Mouse (Mus musculus): ENCODE measurements around the gene Spem1. TPM values are rescaled to one million over a fixed set of nuclear protein-coding genes. Genes with fewer than 3 reads are reported as not detected.

Spem1 gene
- polyA plus RNA-seq, 1 experiment from 2014 or later: 0.12 TPM

DNA sequence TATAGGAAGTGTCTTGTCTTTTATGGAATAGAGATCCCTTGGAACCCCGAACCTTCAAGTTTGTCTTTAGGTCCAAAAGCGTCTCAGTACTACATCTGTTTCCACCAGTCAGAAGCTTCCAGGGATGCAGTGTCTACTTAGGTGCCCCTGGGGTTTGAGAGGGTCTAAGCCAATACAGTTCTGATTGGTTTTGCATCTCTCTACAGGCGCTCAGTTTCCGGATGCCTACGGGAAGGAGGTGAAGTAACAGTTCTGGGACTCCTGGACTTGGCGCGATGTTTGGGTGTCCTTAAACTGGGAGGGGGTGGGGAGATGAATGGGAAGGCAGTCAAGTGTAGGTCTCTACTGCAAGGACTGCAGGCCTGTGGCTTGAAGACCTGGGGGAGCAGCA is 16.7 kb upstream of the Spem1 start:
- H3K27ac ChIP-seq (ENCODE audit: low read depth, low read length): peak overlapping the region; percentile 31; the same call in 1 of the 2 replicates
- peak overlapping the region; percentile 56 for H3K9ac ChIP-seq (ENCODE audit: low read length)
- H3K4me2 ChIP-seq: peak overlapping the region; percentile 87
- no peaks in the 10 kb centered on the region for H3K9me3 ChIP-seq (ENCODE audit: control insufficient read depth, low read length)
- peak overlapping the region; percentile 62 for H3K4me3 ChIP-seq (ENCODE audit: low read depth, low read length)
- peaks cover 4% of the 10 kb centered on the region; the same call in 1 of the 2 replicates for H3K27me3 ChIP-seq (ENCODE audit: control insufficient read depth, insufficient read depth, low read length)
- ATAC-seq (ENCODE audit: low FRiP score): no peak
- peaks cover 33% of the 10 kb centered on the region for H3K4me1 ChIP-seq (ENCODE audit: control insufficient read depth, insufficient read depth, low read length)
- no peaks in the 10 kb centered on the region; the same call in 1 of the 2 replicates for H3K36me3 ChIP-seq (ENCODE audit: control insufficient read depth, insufficient read depth, low read length)
- DNase-seq (ENCODE audit: low spot score, missing footprints): no peak
- 2% methylated on average over 7 of the region's 7 CpGs for WGBS

DNA sequence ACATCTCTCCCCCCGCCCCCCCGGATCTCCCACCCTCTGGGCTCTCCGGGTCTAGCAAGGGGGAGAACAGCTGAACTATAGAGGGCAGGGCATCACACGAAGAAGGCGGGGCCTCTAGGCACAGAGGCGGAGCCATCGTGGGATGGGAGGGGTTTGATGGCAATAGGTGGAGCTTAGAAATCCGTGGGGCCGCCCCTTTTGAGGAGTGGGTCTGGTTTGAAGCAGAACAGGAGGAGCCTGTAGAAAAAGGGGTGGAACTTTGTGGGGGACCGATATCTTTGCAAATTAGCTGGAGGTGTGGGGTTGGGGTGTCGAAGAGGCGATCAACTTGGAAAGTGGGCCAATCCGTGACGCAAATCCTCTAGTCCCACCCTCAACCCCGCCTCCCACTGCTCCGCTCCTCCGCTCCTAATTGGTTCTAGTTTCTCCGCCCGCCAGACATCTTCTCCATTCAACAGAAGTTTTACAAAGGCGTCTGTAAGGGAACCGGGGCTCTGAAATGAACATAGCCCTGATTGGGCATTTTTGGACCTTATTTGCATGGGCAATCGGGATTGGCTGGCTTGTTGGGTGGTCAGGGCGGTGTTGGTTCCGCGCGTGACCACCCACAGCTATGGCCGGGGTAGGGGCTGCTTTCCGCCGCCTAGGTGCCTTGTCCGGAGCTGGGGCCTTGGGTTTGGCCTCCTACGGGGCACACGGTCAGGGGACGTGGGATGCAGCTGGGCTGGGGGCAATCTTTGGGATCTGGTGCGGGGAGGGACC is 16.2 kb upstream of the Spem1 start, which contains the start of gene Tmem256:
Gene Tmem256 (plus strand): TSS at position 563 of the 762 bp plus-strand sequence.
- under 1% methylated on average over 34 of the region's 34 CpGs for WGBS

DNA sequence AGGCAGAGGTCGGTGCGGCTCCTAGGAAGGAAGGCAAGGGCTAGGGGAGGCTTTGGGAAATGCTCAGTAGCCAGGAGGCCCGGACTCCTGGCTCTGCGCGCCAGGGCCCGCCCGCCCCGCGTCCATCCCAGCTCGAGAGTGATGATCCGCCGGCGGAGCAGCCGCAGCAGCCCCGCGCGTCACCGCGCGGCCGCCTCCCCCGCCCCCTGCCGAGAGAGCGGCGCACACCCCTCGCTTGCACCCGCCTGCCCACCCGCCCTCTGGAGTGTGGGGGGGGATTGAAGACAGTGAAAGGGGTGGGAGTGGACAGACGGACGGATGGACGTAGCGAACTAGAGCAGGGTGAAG is 15.6 kb upstream of the Spem1 start, which contains the start of gene Nlgn2:
Gene Nlgn2 (minus strand): TSS at position 181 of the 348 bp plus-strand sequence.
- Histone ChIP-seq H3K36me3 (ENCODE audit: control insufficient read depth, insufficient read depth, low read length) (peaks cover 2% of the 10 kb centered on the region; the same call in 1 of the 2 replicates), H3K9ac (ENCODE audit: low read length) (peak within 1 kb of the TSS; percentile 90), H3K4me1 (ENCODE audit: control insufficient read depth, insufficient read depth, low read length) (peaks cover 38% of the 10 kb centered on the region), H3K27ac (ENCODE audit: low read depth, low read length) (peak within 1 kb of the TSS; percentile 73), H3K27me3 (ENCODE audit: control insufficient read depth, insufficient read depth, low read length) (peaks cover 8% of the 10 kb centered on the region; the same call in 1 of the 2 replicates), H3K4me2 (peak within 1 kb of the TSS; percentile 87), H3K4me3 (ENCODE audit: low read depth, low read length) (peak within 1 kb of the TSS; percentile 62), H3K9me3 (ENCODE audit: control insufficient read depth, low read length) (no peaks in the 10 kb centered on the region)
- no peak; the same call in 1 of the 2 replicates for ATAC-seq (ENCODE audit: low FRiP score)
- no peak for DNase-seq (ENCODE audit: low spot score, missing footprints)
- 0% methylated on average over 22 of the region's 32 CpGs for WGBS

More for the DNA sequence above, 16.2 kb upstream of the Spem1 start, which contains the start of gene Tmem256:
- Histone ChIP-seq H3K36me3 (ENCODE audit: control insufficient read depth, insufficient read depth, low read length) (peaks cover 2% of the 10 kb centered on the region; the same call in 1 of the 2 replicates), H3K27ac (ENCODE audit: low read depth, low read length) (peak within 1 kb of the TSS; percentile 73), H3K27me3 (ENCODE audit: control insufficient read depth, insufficient read depth, low read length) (peaks cover 8% of the 10 kb centered on the region; the same call in 1 of the 2 replicates), H3K4me2 (peak within 1 kb of the TSS; percentile 87), H3K4me1 (ENCODE audit: control insufficient read depth, insufficient read depth, low read length) (peaks cover 38% of the 10 kb centered on the region), H3K9ac (ENCODE audit: low read length) (peak within 1 kb of the TSS; percentile 90), H3K4me3 (ENCODE audit: low read depth, low read length) (peak within 1 kb of the TSS; percentile 62), H3K9me3 (ENCODE audit: control insufficient read depth, low read length) (no peaks in the 10 kb centered on the region)
- peak; percentile 100 for DNase-seq (ENCODE audit: low spot score, missing footprints)
- ATAC-seq (ENCODE audit: low FRiP score): peak; percentile 87

DNA sequence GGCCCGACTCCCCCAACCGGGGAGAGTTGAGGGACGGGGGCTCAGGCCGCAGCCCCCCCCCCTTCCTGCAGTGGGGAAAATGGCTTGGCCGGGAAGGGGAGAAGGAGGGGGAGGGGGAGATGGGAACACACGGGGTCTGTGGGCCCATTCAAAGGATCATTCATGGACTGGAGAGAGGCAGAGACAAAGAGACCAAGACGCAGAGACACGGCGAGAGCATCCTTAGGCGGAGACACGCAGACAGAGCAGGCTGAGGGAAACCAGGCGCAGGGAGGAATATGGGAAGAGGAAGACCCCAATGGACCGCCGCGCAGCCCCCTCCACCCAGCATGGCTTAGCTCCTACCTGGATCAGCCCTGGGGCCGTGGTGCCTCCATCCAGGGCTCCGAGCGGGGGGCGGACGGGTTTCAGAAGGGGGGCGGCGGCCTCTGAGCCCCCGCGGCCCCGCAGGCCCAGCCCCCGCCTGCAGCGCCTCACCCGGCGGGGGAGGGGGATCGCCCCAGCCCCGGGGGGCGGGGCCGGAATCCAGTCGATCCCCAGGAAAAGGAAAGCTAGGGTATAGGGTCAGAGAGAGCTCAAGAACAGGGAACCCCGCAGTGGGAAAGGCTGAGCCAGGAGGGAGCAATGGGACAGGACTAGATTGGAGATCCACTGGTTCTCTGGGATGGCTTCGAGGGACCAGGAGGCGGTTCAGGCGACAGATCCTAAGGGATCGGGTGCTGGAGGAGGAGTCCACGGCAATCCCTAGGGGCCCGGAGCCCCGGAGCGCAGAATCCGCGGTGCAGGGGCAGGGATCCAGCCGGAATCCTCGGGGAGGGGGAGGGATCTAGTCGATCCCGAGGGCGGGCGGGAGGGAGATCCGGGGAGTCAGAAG is 15.0 kb upstream of the Spem1 start:
- DNase-seq (ENCODE audit: low spot score, missing footprints) (peak; percentile 94), ATAC-seq (ENCODE audit: low FRiP score) (peak; percentile 8; the same call in 1 of the 2 replicates)
- Histone ChIP-seq H3K36me3 (ENCODE audit: control insufficient read depth, insufficient read depth, low read length) (peaks cover 2% of the 10 kb centered on the region; the same call in 1 of the 2 replicates), H3K9me3 (ENCODE audit: control insufficient read depth, low read length) (no peaks in the 10 kb centered on the region), H3K4me3 (ENCODE audit: low read depth, low read length) (peak overlapping the region; percentile 62), H3K4me1 (ENCODE audit: control insufficient read depth, insufficient read depth, low read length) (peaks cover 38% of the 10 kb centered on the region), H3K27me3 (ENCODE audit: control insufficient read depth, insufficient read depth, low read length) (peaks cover 8% of the 10 kb centered on the region; the same call in 1 of the 2 replicates), H3K27ac (ENCODE audit: low read depth, low read length) (peak overlapping the region; percentile 73), H3K4me2 (peak overlapping the region; percentile 87), H3K9ac (ENCODE audit: low read length) (peak overlapping the region; percentile 90)
- 0% methylated on average over 41 of the region's 52 CpGs for WGBS

DNA sequence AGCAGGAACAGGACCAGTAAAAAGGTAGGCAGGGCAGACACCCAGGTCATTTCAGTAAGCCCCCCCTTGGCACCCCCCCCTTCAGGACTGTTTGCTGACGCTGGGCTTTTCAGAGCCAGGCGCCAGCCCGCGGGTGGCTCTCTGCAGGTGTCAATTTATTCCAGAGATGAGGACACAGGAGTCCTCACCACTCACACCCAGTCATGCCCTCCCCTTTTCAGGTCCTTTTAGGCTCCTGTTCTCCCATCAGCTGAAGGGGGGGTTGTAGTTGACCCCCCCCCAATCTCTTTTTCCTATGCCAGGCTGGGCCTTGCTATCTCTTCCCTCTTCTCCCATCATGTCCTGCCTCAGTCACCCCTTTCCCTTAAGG is 14.0 kb upstream of the Spem1 start:
- Histone ChIP-seq H3K36me3 (ENCODE audit: control insufficient read depth, insufficient read depth, low read length) (peaks cover 2% of the 10 kb centered on the region; the same call in 1 of the 2 replicates), H3K9ac (ENCODE audit: low read length) (peak overlapping the region; percentile 90), H3K4me3 (ENCODE audit: low read depth, low read length) (peak overlapping the region; percentile 62), H3K4me1 (ENCODE audit: control insufficient read depth, insufficient read depth, low read length) (peaks cover 38% of the 10 kb centered on the region), H3K9me3 (ENCODE audit: control insufficient read depth, low read length) (no peaks in the 10 kb centered on the region), H3K27ac (ENCODE audit: low read depth, low read length) (peak overlapping the region; percentile 73; the same call in 1 of the 2 replicates), H3K4me2 (peak overlapping the region; percentile 87), H3K27me3 (ENCODE audit: control insufficient read depth, insufficient read depth, low read length) (peaks cover 8% of the 10 kb centered on the region; the same call in 1 of the 2 replicates)
- 2% methylated on average over 4 of the region's 4 CpGs for WGBS
- ATAC-seq (ENCODE audit: low FRiP score): no peak
- peak; percentile 88 for DNase-seq (ENCODE audit: low spot score, missing footprints)

DNA sequence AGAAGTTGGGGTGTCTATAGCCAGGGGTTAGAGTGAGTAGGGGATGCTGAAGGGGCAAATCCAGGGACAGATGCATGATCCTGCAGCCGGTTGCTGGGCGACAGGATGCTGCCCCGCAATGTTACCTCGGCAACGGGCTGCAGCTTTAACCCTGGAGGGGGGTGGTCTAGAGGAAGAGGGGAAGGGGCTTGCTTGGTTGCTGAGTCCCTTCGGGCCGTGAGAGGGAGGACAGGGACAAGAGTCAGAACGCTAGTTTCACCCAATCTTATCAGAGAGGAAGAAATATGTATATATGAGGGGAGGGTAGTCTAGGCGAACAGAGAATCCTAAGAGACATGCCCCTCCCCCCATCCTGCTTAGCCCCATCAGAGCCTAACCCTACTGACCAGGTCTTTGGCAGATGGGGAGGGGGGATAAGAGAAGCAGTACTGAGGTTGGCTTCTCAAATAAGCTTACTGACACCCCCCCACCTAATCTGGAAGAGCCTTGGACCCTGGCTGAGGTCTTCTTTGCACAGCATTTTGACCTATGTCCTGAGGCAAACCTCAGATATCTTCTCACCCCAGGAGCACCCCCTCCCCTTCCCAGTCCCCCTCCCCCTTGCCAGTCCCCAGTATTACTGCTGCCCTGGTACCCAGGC is 13.5 kb upstream of the Spem1 start:
- Histone ChIP-seq H3K4me1 (ENCODE audit: control insufficient read depth, insufficient read depth, low read length) (peaks cover 38% of the 10 kb centered on the region), H3K4me3 (ENCODE audit: low read depth, low read length) (peak overlapping the region; percentile 62), H3K9ac (ENCODE audit: low read length) (peak overlapping the region; percentile 21; the same call in 1 of the 2 replicates), H3K27ac (ENCODE audit: low read depth, low read length) (peak overlapping the region; percentile 17; the same call in 1 of the 2 replicates), H3K4me2 (peak overlapping the region; percentile 87), H3K9me3 (ENCODE audit: control insufficient read depth, low read length) (no peaks in the 10 kb centered on the region), H3K36me3 (ENCODE audit: control insufficient read depth, insufficient read depth, low read length) (peaks cover 2% of the 10 kb centered on the region; the same call in 1 of the 2 replicates), H3K27me3 (ENCODE audit: control insufficient read depth, insufficient read depth, low read length) (peaks cover 8% of the 10 kb centered on the region; the same call in 1 of the 2 replicates)
- 0% methylated on average over 9 of the region's 9 CpGs for WGBS
- ATAC-seq (ENCODE audit: low FRiP score) (0 out of 2 replicates have a peak, but pooled peaks have one; percentile 3), DNase-seq (ENCODE audit: low spot score, missing footprints) (peak; percentile 97)

DNA sequence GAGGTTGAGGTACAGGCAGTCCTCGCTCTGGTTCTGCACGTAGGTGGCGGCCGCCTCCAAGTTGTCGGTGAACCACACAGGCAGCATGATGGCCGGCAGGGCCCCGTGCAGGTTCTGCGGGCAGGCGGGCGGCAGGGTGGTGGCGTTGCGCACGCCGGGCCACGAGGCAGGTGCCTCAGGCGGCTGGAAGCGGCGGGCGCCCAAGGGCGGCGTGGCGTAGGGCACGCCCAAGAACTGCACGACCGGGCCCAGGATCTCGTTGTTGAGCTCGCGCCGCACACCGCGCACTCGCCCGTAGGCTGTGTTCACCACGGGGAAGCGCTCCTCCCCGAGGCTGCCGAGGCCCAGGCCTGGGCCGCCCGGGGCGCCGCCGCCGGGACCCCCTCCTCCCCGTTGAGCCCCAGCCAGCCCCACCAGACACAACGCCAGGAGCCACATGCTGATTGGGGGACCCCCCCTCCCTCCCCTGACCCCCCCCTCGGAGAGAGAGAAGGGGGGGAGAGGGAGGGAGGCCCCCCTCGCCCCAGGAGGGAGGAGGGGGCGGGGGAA is 12.1 kb upstream of the Spem1 start:
- DNase-seq (ENCODE audit: low spot score, missing footprints) (peak; percentile 91), ATAC-seq (ENCODE audit: low FRiP score) (no peak)
- H3K27me3 ChIP-seq (ENCODE audit: control insufficient read depth, insufficient read depth, low read length): peaks cover 8% of the 10 kb centered on the region; the same call in 1 of the 2 replicates
- H3K4me3 ChIP-seq (ENCODE audit: low read depth, low read length): peak overlapping the region; percentile 62
- H3K9me3 ChIP-seq (ENCODE audit: control insufficient read depth, low read length): no peaks in the 10 kb centered on the region
- H3K9ac ChIP-seq (ENCODE audit: low read length): peak overlapping the region; percentile 70
- no peak overlapping the region for H3K27ac ChIP-seq (ENCODE audit: low read depth, low read length)
- WGBS: 6% methylated on average over 43 of the region's 48 CpGs
- H3K36me3 ChIP-seq (ENCODE audit: control insufficient read depth, insufficient read depth, low read length): peaks cover 2% of the 10 kb centered on the region; the same call in 1 of the 2 replicates
- peaks cover 34% of the 10 kb centered on the region for H3K4me1 ChIP-seq (ENCODE audit: control insufficient read depth, insufficient read depth, low read length)
- peak overlapping the region; percentile 87 for H3K4me2 ChIP-seq

DNA sequence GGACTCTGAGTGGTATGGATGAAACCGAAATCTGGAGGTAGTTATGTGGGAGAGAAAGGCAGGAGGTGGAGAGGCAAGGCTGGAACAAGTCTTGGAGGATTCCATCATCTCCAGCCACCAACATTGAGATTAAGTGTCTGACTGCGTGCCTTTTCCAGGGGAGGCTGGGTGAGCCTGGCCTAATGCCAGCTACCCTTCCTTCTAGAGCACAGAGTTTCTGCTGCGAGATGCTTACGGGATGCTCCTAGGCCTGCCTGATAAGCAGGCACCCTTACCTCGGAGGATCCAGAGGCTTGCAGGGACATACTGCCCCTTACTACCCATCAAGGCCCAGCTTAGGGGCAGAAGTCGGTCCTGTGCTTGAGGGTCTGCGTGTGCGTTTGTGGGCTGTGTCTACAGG is 11.6 kb upstream of the Spem1 start:
- no peak for DNase-seq (ENCODE audit: low spot score, missing footprints)
- Histone ChIP-seq H3K4me3 (ENCODE audit: low read depth, low read length) (peak overlapping the region; percentile 62), H3K27ac (ENCODE audit: low read depth, low read length) (no peak overlapping the region), H3K27me3 (ENCODE audit: control insufficient read depth, insufficient read depth, low read length) (peaks cover 8% of the 10 kb centered on the region; the same call in 1 of the 2 replicates), H3K4me1 (ENCODE audit: control insufficient read depth, insufficient read depth, low read length) (peaks cover 33% of the 10 kb centered on the region), H3K9ac (ENCODE audit: low read length) (peak overlapping the region; percentile 70), H3K9me3 (ENCODE audit: control insufficient read depth, low read length) (no peaks in the 10 kb centered on the region), H3K4me2 (peak overlapping the region; percentile 87), H3K36me3 (ENCODE audit: control insufficient read depth, insufficient read depth, low read length) (peaks cover 2% of the 10 kb centered on the region; the same call in 1 of the 2 replicates)
- ATAC-seq (ENCODE audit: low FRiP score): no peak
- WGBS: 57% methylated on average over 8 of the region's 8 CpGs

Measured in midbrain, embryonic 11.5 days (tissue).